Mouse (Mus musculus) megakaryocyte, embryonic 14.5 days (primary cell): Measurements from ENCODE around the gene Ubtf.

ENCODE experiments used
- FLI1 ChIP-seq: IDR thresholded peaks from 2 replicates; pipeline ENCODE4 v1.6.1; 2012; ENCODE audit warnings: low read length, inconsistent platforms, mixed read lengths
- GATA1 ChIP-seq: IDR thresholded peaks from 3 replicates; pipeline ENCODE4 v1.6.1; 2012; ENCODE audit warnings: mixed read lengths, low read length, inconsistent platforms, borderline replicate concordance

DNA sequence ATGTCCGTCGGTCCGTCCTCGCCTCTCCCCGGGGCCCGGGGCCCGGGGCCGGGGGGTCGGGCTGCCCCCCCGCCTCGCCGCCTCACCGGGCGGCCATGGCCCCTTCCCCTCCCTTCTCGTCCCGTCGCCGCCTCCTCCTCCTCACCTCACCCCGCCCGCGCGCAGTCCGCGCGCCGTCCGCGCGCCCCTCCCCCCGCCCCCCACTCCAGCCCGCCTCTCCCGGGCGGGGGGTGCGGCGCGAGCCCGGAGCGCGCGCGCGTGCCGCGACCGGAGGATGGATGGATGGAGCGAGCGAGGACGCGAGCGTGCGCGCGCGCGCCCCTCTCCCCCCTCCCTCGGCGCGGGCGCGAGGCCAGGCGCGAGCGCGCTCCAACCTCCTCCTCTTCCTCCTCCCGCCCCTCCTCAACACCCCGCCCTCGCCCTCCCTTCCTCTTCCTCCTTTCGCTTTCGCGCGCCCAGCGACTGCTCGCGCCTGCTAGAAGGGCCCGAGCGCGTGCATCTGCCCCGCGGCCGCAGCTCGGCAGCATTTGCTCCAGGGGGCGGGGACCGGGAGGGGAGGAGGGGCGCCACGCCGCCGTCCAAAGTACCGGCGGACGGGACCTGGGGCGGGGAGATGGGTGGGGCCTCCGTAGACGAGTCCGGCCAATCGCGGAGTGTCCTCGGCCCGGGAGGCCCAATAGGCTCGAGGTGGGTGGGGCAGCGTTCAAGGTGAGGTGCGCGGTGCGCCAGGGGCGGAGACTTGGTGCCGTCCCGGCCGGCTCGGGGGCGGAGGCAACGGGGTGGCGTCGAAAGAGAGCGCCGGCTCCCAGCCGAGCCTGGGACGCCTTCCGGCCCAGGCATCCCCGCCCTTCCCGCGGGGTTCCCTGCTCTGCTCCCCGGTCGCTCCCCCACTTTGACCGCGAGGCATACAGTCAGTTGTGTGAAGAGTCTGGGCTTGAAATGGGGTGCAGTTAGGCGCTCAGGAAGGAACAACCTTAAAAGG, 22.8 kb downstream of the Ubtf start, which contains the start of gene Atxn7l3:
- TF ChIP-seq GATA1 (no peak), FLI1 (no peak)
